Mouse (Mus musculus): ENCODE results near the gene Tmem178b. TPM values are rescaled to one million over a fixed set of nuclear protein-coding genes. Genes with fewer than 3 reads are reported as not detected.

The Tmem178b gene
- total RNA-seq, 2 experiments from 2014 or later: 5.8 to 6.0 TPM

GRCm38 (mm10) chr6:40240671-40241070 lies 367.6 kb downstream of the Tmem178b start:
- DNase-seq (ENCODE audit: low spot score in 2 of 2): no peak

- no peak for DNase-seq (ENCODE audit: low spot score in 2 of 2)
Observed at GRCm38 (mm10) chr6:40247398-40247946, 374.4 kb downstream of the Tmem178b start.

- no peak for DNase-seq (ENCODE audit: low spot score in 2 of 2)
Observed at GRCm38 (mm10) chr6:40249939-40250338, 376.9 kb downstream of the Tmem178b start.

- no peak for DNase-seq (ENCODE audit: low spot score in 2 of 2)
Observed at GRCm38 (mm10) chr6:40263687-40264086, 390.6 kb downstream of the Tmem178b start.

GRCm38 (mm10) chr6:40300707-40301106 lies 427.6 kb downstream of the Tmem178b start:
- DNase-seq (ENCODE audit: low spot score in 2 of 2): no peak

- DNase-seq (ENCODE audit: low spot score in 2 of 2): peak in 1 of 2 experiments; percentile 38
Observed at GRCm38 (mm10) chr6:40303379-40303778, 430.3 kb downstream of the Tmem178b start.

Other genes with a start within 250 kb of the Tmem178b start
- gene Braf, start 147.8 kb upstream of the Tmem178b start, total RNA-seq (2021): 10 to 100 TPM; 17.8 to 18.1 TPM
- gene Mrps33, start 62.3 kb upstream of the Tmem178b start, total RNA-seq (2021): 10 to 100 TPM; 53.4 to 56.0 TPM